Mouse (Mus musculus): ENCODE measurements at regions not wholly inside any gene's neighbourhood (a gene's known extent, or its start where the extent isn't known, plus 50 kb on each side); places are given as distances from the start of the nearest gene placed in this dataset.
A peak's percentile ranks its signal among the peaks of the same experiment; 100 is the strongest.

GRCm38 (mm10) chrX:12439447-12439846, 148.2 kb upstream of the Atp6ap2 start:
- no peak overlapping the region for H3K9ac ChIP-seq (replicated peaks; ENCODE audit: low read length)
- ATAC-seq (0 out of 2 replicates have a peak, but pooled peaks have one; percentile 27), DNase-seq (ENCODE audit: low spot score) (no peak)
- H3K4me1 ChIP-seq (ENCODE audit: insufficient read depth, low read length) = no peaks in the 10 kb centered on the region
- no peaks in the 10 kb centered on the region for H3K9me3 ChIP-seq (ENCODE audit: low read length)
- H3K4me3 ChIP-seq (ENCODE audit: low read length) = no peak overlapping the region
- no peaks in the 10 kb centered on the region for H3K36me3 ChIP-seq (ENCODE audit: insufficient read depth, low read length)
- no peaks in the 10 kb centered on the region for H3K27me3 ChIP-seq (ENCODE audit: insufficient read depth, low read length)
- no peak for TF ChIP-seq CTCF (IDR thresholded peaks at IDR 0.05; ENCODE audit: low read depth)
- no peak overlapping the region for H3K27ac ChIP-seq
- H3K4me2 ChIP-seq (ENCODE audit: low read depth, low read length) = no peak overlapping the region
- WGBS = 67% methylated on average over 12 of the region's 12 CpGs

GRCm38 (mm10) chrX:12443794-12444193, 143.8 kb upstream of the Atp6ap2 start:
- no peak for ATAC-seq
- 60% methylated on average over 5 of the region's 5 CpGs for WGBS
- Histone ChIP-seq H3K9ac (replicated peaks; ENCODE audit: low read length) (no peak overlapping the region), H3K27me3 (ENCODE audit: insufficient read depth, low read length) (no peaks in the 10 kb centered on the region), H3K36me3 (ENCODE audit: insufficient read depth, low read length) (no peaks in the 10 kb centered on the region), H3K27ac (no peak overlapping the region), H3K9me3 (ENCODE audit: low read length) (no peaks in the 10 kb centered on the region), H3K4me2 (ENCODE audit: low read depth, low read length) (no peak overlapping the region), H3K4me1 (ENCODE audit: insufficient read depth, low read length) (no peaks in the 10 kb centered on the region), H3K4me3 (ENCODE audit: low read length) (no peak overlapping the region)
- DNase-seq (ENCODE audit: low spot score) = no peak
- no peak for TF ChIP-seq CTCF (IDR thresholded peaks at IDR 0.05; ENCODE audit: low read depth)

- WGBS = 92% methylated on average over 2 of the region's 2 CpGs
- ATAC-seq (no peak), DNase-seq (ENCODE audit: low spot score) (no peak)
- Histone ChIP-seq H3K9me3 (ENCODE audit: low read length) (no peaks in the 10 kb centered on the region), H3K9ac (replicated peaks; ENCODE audit: low read length) (no peak overlapping the region), H3K27ac (no peak overlapping the region), H3K4me1 (ENCODE audit: insufficient read depth, low read length) (no peaks in the 10 kb centered on the region), H3K27me3 (ENCODE audit: insufficient read depth, low read length) (no peaks in the 10 kb centered on the region), H3K36me3 (ENCODE audit: insufficient read depth, low read length) (no peaks in the 10 kb centered on the region), H3K4me3 (ENCODE audit: low read length) (no peak overlapping the region), H3K4me2 (ENCODE audit: low read depth, low read length) (no peak overlapping the region)
- no peak for TF ChIP-seq CTCF (IDR thresholded peaks at IDR 0.05; ENCODE audit: low read depth)
Observed at GRCm38 (mm10) chrX:12445093-12445492, 142.5 kb upstream of the Atp6ap2 start.

DNA sequence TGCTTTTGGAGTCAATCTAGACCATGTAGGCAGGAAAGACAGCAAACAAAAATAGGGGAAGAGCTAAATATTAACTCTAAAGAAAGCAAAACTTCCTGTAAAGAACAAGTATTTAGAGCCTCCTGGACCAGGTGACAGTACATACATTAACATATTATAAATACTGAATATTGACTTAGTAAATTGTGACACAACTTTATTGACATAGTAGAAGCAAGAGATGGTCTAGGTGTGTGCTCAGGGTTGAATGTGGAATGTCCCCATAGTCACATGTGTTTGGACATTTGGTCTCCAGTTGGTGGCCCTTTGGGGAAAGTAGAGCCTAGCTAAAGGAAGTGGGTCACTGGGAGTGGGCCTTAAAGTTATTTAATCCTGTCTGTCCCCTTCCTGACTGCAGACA, 139.6 kb upstream of the Atp6ap2 start:
- H3K27me3 ChIP-seq (ENCODE audit: insufficient read depth, low read length) = no peaks in the 10 kb centered on the region
- no peak overlapping the region for H3K27ac ChIP-seq
- H3K36me3 ChIP-seq (ENCODE audit: insufficient read depth, low read length) = no peaks in the 10 kb centered on the region
- no peak overlapping the region for H3K4me2 ChIP-seq (ENCODE audit: low read depth, low read length)
- no peaks in the 10 kb centered on the region for H3K4me1 ChIP-seq (ENCODE audit: insufficient read depth, low read length)
- no peak overlapping the region for H3K4me3 ChIP-seq (ENCODE audit: low read length)
- DNase-seq (ENCODE audit: low spot score) (no peak), ATAC-seq (no peak)
- no peak for TF ChIP-seq CTCF (IDR thresholded peaks at IDR 0.05; ENCODE audit: low read depth)
- H3K9ac ChIP-seq (replicated peaks; ENCODE audit: low read length) = no peak overlapping the region
- H3K9me3 ChIP-seq (ENCODE audit: low read length) = no peaks in the 10 kb centered on the region

- H3K27ac ChIP-seq = no peak overlapping the region
- TF ChIP-seq CTCF (IDR thresholded peaks at IDR 0.05; ENCODE audit: low read depth) = no peak
- no peaks in the 10 kb centered on the region for H3K27me3 ChIP-seq (ENCODE audit: insufficient read depth, low read length)
- H3K4me1 ChIP-seq (ENCODE audit: insufficient read depth, low read length) = no peaks in the 10 kb centered on the region
- DNase-seq (ENCODE audit: low spot score) (no peak), ATAC-seq (no peak)
- 92% methylated on average over 3 of the region's 3 CpGs for WGBS
- no peak overlapping the region for H3K4me3 ChIP-seq (ENCODE audit: low read length)
- no peak overlapping the region for H3K4me2 ChIP-seq (ENCODE audit: low read depth, low read length)
- no peaks in the 10 kb centered on the region for H3K9me3 ChIP-seq (ENCODE audit: low read length)
- no peaks in the 10 kb centered on the region for H3K36me3 ChIP-seq (ENCODE audit: insufficient read depth, low read length)
- H3K9ac ChIP-seq (replicated peaks; ENCODE audit: low read length) = no peak overlapping the region
Observed at GRCm38 (mm10) chrX:12449688-12450087, 137.9 kb upstream of the Atp6ap2 start.

GRCm38 (mm10) chrX:12452979-12453769, 134.4 kb upstream of the Atp6ap2 start:
- H3K9me3 ChIP-seq (ENCODE audit: low read length) = no peaks in the 10 kb centered on the region
- no peak for ATAC-seq
- H3K4me1 ChIP-seq (ENCODE audit: insufficient read depth, low read length) = no peaks in the 10 kb centered on the region
- H3K9ac ChIP-seq (replicated peaks; ENCODE audit: low read length) = no peak overlapping the region
- no peak overlapping the region for H3K4me3 ChIP-seq (ENCODE audit: low read length)
- H3K4me2 ChIP-seq (ENCODE audit: low read depth, low read length) = no peak overlapping the region
- H3K36me3 ChIP-seq (ENCODE audit: insufficient read depth, low read length) = no peaks in the 10 kb centered on the region
- 87% methylated on average over 8 of the region's 8 CpGs for WGBS
- H3K27me3 ChIP-seq (ENCODE audit: insufficient read depth, low read length) = no peaks in the 10 kb centered on the region
- no peak for DNase-seq (ENCODE audit: low spot score)
- H3K27ac ChIP-seq = no peak overlapping the region
- TF ChIP-seq CTCF (IDR thresholded peaks at IDR 0.05; ENCODE audit: low read depth) = no peak

DNA sequence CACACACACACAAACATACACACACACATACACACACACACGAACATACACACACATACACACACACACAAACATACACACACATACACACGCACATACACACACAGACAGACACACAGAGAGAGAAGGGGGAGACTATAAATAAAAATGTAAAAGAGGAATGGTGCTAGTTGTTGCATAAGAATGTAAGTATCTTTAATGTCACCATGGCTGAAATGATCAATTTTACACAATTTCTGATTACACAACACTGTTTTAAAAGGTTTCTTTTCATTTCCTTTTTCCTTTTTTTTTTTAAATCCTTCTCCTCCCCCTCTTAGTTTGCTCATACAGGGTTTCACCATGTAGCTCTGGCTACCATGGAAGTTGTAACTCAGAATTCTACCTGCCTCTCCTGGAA, 125.9 kb upstream of the Atp6ap2 start:
- Histone ChIP-seq H3K9me3 (ENCODE audit: low read length) (no peaks in the 10 kb centered on the region), H3K27ac (no peak overlapping the region), H3K4me1 (ENCODE audit: insufficient read depth, low read length) (no peaks in the 10 kb centered on the region), H3K36me3 (ENCODE audit: insufficient read depth, low read length) (no peaks in the 10 kb centered on the region), H3K4me3 (ENCODE audit: low read length) (no peak overlapping the region), H3K27me3 (ENCODE audit: insufficient read depth, low read length) (no peaks in the 10 kb centered on the region), H3K9ac (replicated peaks; ENCODE audit: low read length) (no peak overlapping the region), H3K4me2 (ENCODE audit: low read depth, low read length) (no peak overlapping the region)
- WGBS = 87% methylated on average over 2 of the region's 2 CpGs
- no peak for DNase-seq (ENCODE audit: low spot score)
- ATAC-seq = no peak
- TF ChIP-seq CTCF (IDR thresholded peaks at IDR 0.05; ENCODE audit: low read depth) = no peak
